Comparison of ENCODE assay signal across 11 mouse cellular contexts in the genomic region with DNA sequence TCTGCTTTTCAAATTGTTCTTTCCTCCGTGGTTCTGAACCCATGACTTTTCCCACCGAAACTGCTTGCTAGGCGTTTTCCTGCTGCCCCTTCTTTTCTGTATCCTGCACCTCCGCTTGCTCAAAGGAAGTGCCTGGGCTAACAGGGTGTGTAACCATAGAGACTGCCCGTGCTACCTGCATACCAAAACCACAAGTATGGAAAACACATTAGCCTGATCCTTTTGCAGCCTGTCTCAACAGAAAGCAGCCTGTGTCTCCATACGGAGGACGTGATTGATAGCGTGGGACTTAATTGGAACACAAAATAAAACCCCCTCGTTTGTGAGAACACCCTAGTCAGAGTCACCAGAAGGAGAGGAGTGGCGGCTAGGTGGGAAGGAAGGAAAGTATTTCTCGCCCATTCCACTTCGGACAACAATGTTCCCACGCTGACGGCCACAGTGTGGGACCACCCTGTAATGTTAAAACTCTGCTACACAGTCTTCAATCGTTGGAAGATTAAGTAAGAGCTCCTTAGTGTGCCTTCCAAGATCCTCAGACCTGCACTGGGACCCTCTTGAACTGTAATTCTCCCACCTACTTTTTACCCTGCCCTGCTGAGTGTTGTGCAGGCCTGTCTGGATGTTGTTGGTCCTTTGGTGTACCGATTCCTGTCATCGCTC. TPM values are rescaled to one million over a fixed set of nuclear protein-coding genes. Genes with fewer than 3 reads are reported as not detected.
DNase-seq lines count a peak whose midpoint lies in the region; ATAC-seq and TF ChIP-seq lines count a peak whose summit lies in the region.
"Had no signal": no experiment of that assay in that cellular context is flagged by ENCODE, and none has a peak within 500 bp of the region (broad histone marks: within the 10 kb centered on the region; RNA-seq: fewer than 3 reads in every experiment).

No protein-coding gene starts in this region.

- ATAC-seq in kidney, embryonic 15.5 days (replicated peaks; ENCODE audit: low FRiP score) = no peak
- ATAC-seq in forebrain, embryonic 14.5 days = peak; percentile 77
- ATAC-seq in limb, embryonic 11.5 days (ENCODE audit: insufficient number of reproducible peaks, low FRiP score, low TSS enrichment, low read depth) = peak; percentile 73
- peak; percentile 87 for ATAC-seq in neural tube, embryonic 13.5 days (ENCODE audit: low read depth)
- ATAC-seq in stomach, postnatal 0 days (ENCODE audit: low FRiP score, low TSS enrichment) = no peak
- no peak for ATAC-seq in heart, embryonic 11.5 days (replicated peaks; ENCODE audit: insufficient number of reproducible peaks, low FRiP score, low TSS enrichment)

- no peak for TF ChIP-seq CTCF in stomach, postnatal 0 days (IDR thresholded peaks at IDR 0.05; ENCODE audit: low read depth)

- no peaks in the 10 kb centered on the region for H3K27me3 ChIP-seq in kidney, embryonic 15.5 days
- no peaks in the 10 kb centered on the region for H3K27me3 ChIP-seq in forebrain, embryonic 14.5 days (replicated peaks; ENCODE audit: control insufficient read depth, insufficient read depth, low read length)
- no peaks in the 10 kb centered on the region for H3K27me3 ChIP-seq in limb, embryonic 11.5 days (ENCODE audit: control insufficient read depth, insufficient read depth, low read length)
- H3K27me3 ChIP-seq in neural tube, embryonic 13.5 days = no peaks in the 10 kb centered on the region
- no peaks in the 10 kb centered on the region for H3K27me3 ChIP-seq in stomach, postnatal 0 days (ENCODE audit: control insufficient read depth, insufficient read depth, low read length)
- H3K27me3 ChIP-seq in heart, embryonic 11.5 days (ENCODE audit: control insufficient read depth, insufficient read depth, low read length) = no peaks in the 10 kb centered on the region
- H3K27me3 ChIP-seq: liver, embryonic 13.5 days; stomach, embryonic 15.5 days had no signal

- H3K9me3 ChIP-seq in kidney, embryonic 15.5 days (replicated peaks) = no peaks in the 10 kb centered on the region
- no peaks in the 10 kb centered on the region for H3K9me3 ChIP-seq in forebrain, embryonic 14.5 days (replicated peaks; ENCODE audit: control insufficient read depth, low read length)
- H3K9me3 ChIP-seq in limb, embryonic 11.5 days (ENCODE audit: control insufficient read depth, low read length) = no peaks in the 10 kb centered on the region
- no peaks in the 10 kb centered on the region for H3K9me3 ChIP-seq in neural tube, embryonic 13.5 days
- H3K9me3 ChIP-seq in stomach, postnatal 0 days (ENCODE audit: control insufficient read depth, low read length) = no peaks in the 10 kb centered on the region
- no peaks in the 10 kb centered on the region for H3K9me3 ChIP-seq in heart, embryonic 11.5 days (replicated peaks; ENCODE audit: control insufficient read depth, low read length)
- H3K9me3 ChIP-seq: stomach, embryonic 15.5 days had no signal

- peak overlapping the region; percentile 30; the same call in 1 of the 2 replicates for H3K27ac ChIP-seq in kidney, embryonic 15.5 days
- H3K27ac ChIP-seq in forebrain, embryonic 14.5 days (ENCODE audit: low read depth, low read length) = no peak overlapping the region
- H3K27ac ChIP-seq in limb, embryonic 11.5 days (replicated peaks; ENCODE audit: low read depth, low read length) = 0 out of 2 replicates have a peak overlapping the region, but pooled peaks have one; percentile 15
- H3K27ac ChIP-seq in neural tube, embryonic 13.5 days (replicated peaks) = peak overlapping the region; percentile 84
- no peak overlapping the region for H3K27ac ChIP-seq in stomach, postnatal 0 days (replicated peaks)
- H3K27ac ChIP-seq in heart, embryonic 11.5 days (ENCODE audit: low read depth, low read length) = no peak overlapping the region
- H3K27ac ChIP-seq: gastrocnemius, adult 2 months; liver, embryonic 13.5 days; stomach, embryonic 15.5 days had no signal

- 58% methylated on average over 17 of the region's 17 CpGs for WGBS in kidney, embryonic 15.5 days
- 23% methylated on average over 17 of the region's 17 CpGs for WGBS in forebrain, embryonic 14.5 days
- 56% methylated on average over 17 of the region's 17 CpGs for WGBS in limb, embryonic 11.5 days
- 23% methylated on average over 17 of the region's 17 CpGs for WGBS in neural tube, embryonic 13.5 days
- 52% methylated on average over 17 of the region's 17 CpGs for WGBS in stomach, postnatal 0 days
- 74% methylated on average over 17 of the region's 17 CpGs for WGBS in heart, embryonic 11.5 days (ENCODE audit: insufficient replicate concordance)

- 0 out of 2 replicates have a peak, but pooled peaks cover 8% of the 10 kb centered on the region for H3K4me1 ChIP-seq in kidney, embryonic 15.5 days
- peaks cover 23% of the 10 kb centered on the region for H3K4me1 ChIP-seq in forebrain, embryonic 14.5 days (ENCODE audit: control insufficient read depth, insufficient read depth, low read length)
- 0 out of 2 replicates have a peak, but pooled peaks cover 3% of the 10 kb centered on the region for H3K4me1 ChIP-seq in limb, embryonic 11.5 days (ENCODE audit: control insufficient read depth, insufficient read depth, low read length)
- peaks cover 37% of the 10 kb centered on the region for H3K4me1 ChIP-seq in neural tube, embryonic 13.5 days (replicated peaks)
- H3K4me1 ChIP-seq in stomach, postnatal 0 days (replicated peaks; ENCODE audit: control insufficient read depth, insufficient read depth) = no peaks in the 10 kb centered on the region
- H3K4me1 ChIP-seq in heart, embryonic 11.5 days (ENCODE audit: control insufficient read depth, insufficient read depth, low read length) = no peaks in the 10 kb centered on the region
- H3K4me1 ChIP-seq: liver, embryonic 13.5 days; stomach, embryonic 15.5 days had no signal

- DNase-seq in kidney, postnatal 14 days = no peak
- DNase-seq in forebrain, embryonic 14.5 days (ENCODE audit: low spot score) = peak; percentile 59
- peak; percentile 29 for DNase-seq in limb, embryonic 11.5 days (ENCODE audit: low spot score)
- DNase-seq in spleen, adult 12 weeks (ENCODE audit: low spot score) = no peak
- no peak for DNase-seq in stomach, postnatal 0 days (ENCODE audit: low spot score)
- DNase-seq: gastrocnemius, adult 2 months; liver, embryonic 13.5 days had no signal

- H3K9ac ChIP-seq in kidney, embryonic 15.5 days = no peak overlapping the region
- 0 out of 2 replicates have a peak overlapping the region, but pooled peaks have one; percentile 13 for H3K9ac ChIP-seq in forebrain, embryonic 14.5 days (ENCODE audit: low read length)
- no peak overlapping the region for H3K9ac ChIP-seq in limb, embryonic 11.5 days (ENCODE audit: low read length)
- no peak overlapping the region for H3K9ac ChIP-seq in neural tube, embryonic 13.5 days
- no peak overlapping the region for H3K9ac ChIP-seq in stomach, postnatal 0 days (ENCODE audit: low read length)
- no peak overlapping the region for H3K9ac ChIP-seq in heart, embryonic 11.5 days (ENCODE audit: low read depth, low read length)
- H3K9ac ChIP-seq: liver, embryonic 13.5 days; stomach, embryonic 15.5 days had no signal

- no peaks in the 10 kb centered on the region for H3K36me3 ChIP-seq in kidney, embryonic 15.5 days
- H3K36me3 ChIP-seq in forebrain, embryonic 14.5 days (ENCODE audit: control insufficient read depth, insufficient read depth, low read length) = no peaks in the 10 kb centered on the region
- H3K36me3 ChIP-seq in limb, embryonic 11.5 days (ENCODE audit: control insufficient read depth, insufficient read depth, low read length) = no peaks in the 10 kb centered on the region
- H3K36me3 ChIP-seq in neural tube, embryonic 13.5 days = no peaks in the 10 kb centered on the region
- no peaks in the 10 kb centered on the region for H3K36me3 ChIP-seq in stomach, postnatal 0 days (ENCODE audit: control insufficient read depth, insufficient read depth, low read length)
- no peaks in the 10 kb centered on the region for H3K36me3 ChIP-seq in heart, embryonic 11.5 days (ENCODE audit: control insufficient read depth, insufficient read depth, low read length)
- H3K36me3 ChIP-seq: liver, embryonic 13.5 days; stomach, embryonic 15.5 days had no signal

- H3K4me2 ChIP-seq in kidney, embryonic 15.5 days = no peak overlapping the region
- H3K4me2 ChIP-seq in forebrain, embryonic 14.5 days (ENCODE audit: low read length) = no peak overlapping the region
- H3K4me2 ChIP-seq in limb, embryonic 11.5 days (ENCODE audit: low read depth, severe bottlenecking) = no peak overlapping the region
- H3K4me2 ChIP-seq in neural tube, embryonic 13.5 days = peak overlapping the region; percentile 37
- no peak overlapping the region for H3K4me2 ChIP-seq in stomach, postnatal 0 days (replicated peaks; ENCODE audit: low read depth)
- H3K4me2 ChIP-seq in heart, embryonic 11.5 days = no peak overlapping the region
- H3K4me2 ChIP-seq: liver, embryonic 13.5 days; stomach, embryonic 15.5 days had no signal

- TF ChIP-seq EP300 in stomach, postnatal 0 days (optimal IDR thresholded peaks at IDR 0.05) = no peak

- H3K4me3 ChIP-seq in kidney, embryonic 15.5 days (replicated peaks) = no peak overlapping the region
- H3K4me3 ChIP-seq in forebrain, embryonic 14.5 days (ENCODE audit: low read depth, low read length) = no peak overlapping the region
- H3K4me3 ChIP-seq in limb, embryonic 11.5 days (ENCODE audit: low read depth, low read length) = no peak overlapping the region
- no peak overlapping the region for H3K4me3 ChIP-seq in neural tube, embryonic 13.5 days
- H3K4me3 ChIP-seq in stomach, postnatal 0 days (ENCODE audit: low read depth, low read length) = no peak overlapping the region
- H3K4me3 ChIP-seq in heart, embryonic 11.5 days (ENCODE audit: low read depth, low read length) = no peak overlapping the region
- H3K4me3 ChIP-seq: gastrocnemius, adult 2 months; liver, embryonic 13.5 days; stomach, embryonic 15.5 days had no signal

RNA-seq across cellular contexts. Expression of a gene that starts 15.6 kb away (rescaled TPM):
- 19.0 and 20.5 TPM in 2 replicates for polyA plus RNA-seq in kidney, embryonic 15.5 days (2015; fragmentation: Nextera tagmentation; extraction: Ambion mirVana)
- 92.6 and 126 TPM in 2 replicates for polyA plus RNA-seq in forebrain, embryonic 14.5 days (2014; fragmentation: Nextera tagmentation; extraction: Ambion mirVana)
- 2.1 and 2.5 TPM in 2 replicates for polyA plus RNA-seq in limb, embryonic 11.5 days (2014; fragmentation: Nextera tagmentation; extraction: Ambion mirVana)
- polyA plus RNA-seq in neural tube, embryonic 13.5 days (2015; fragmentation: Nextera tagmentation; extraction: Ambion mirVana) = 265 and 276 TPM in 2 replicates
- polyA plus RNA-seq in stomach, postnatal 0 days (2015; fragmentation: Nextera tagmentation; extraction: Ambion mirVana) = 3.5 and 4.2 TPM in 2 replicates
- polyA plus RNA-seq in heart, embryonic 11.5 days (2014; fragmentation: Nextera tagmentation; extraction: Ambion mirVana) = 1.3 and 2.6 TPM in 2 replicates

Comparison
In these comparisons a context has a peak if more than half of its experiments do, and no peak if none do; other contexts are left out.
1. ATAC-seq: peak in forebrain, embryonic 14.5 days (single experiment), limb, embryonic 11.5 days (single experiment) and neural tube, embryonic 13.5 days (single experiment); none in kidney, embryonic 15.5 days (single experiment), stomach, postnatal 0 days (single experiment) and heart, embryonic 11.5 days (single experiment).
2. H3K27ac ChIP-seq: peak in kidney, embryonic 15.5 days (single experiment), limb, embryonic 11.5 days (single experiment) and neural tube, embryonic 13.5 days (single experiment); none in forebrain, embryonic 14.5 days (single experiment), stomach, postnatal 0 days (single experiment) and heart, embryonic 11.5 days (single experiment).
3. DNase-seq: peak in forebrain, embryonic 14.5 days (single experiment) and limb, embryonic 11.5 days (single experiment); none in kidney, postnatal 14 days (single experiment), spleen, adult 12 weeks (single experiment) and stomach, postnatal 0 days (single experiment).